Mouse (Mus musculus): ENCODE data around the gene Acacb.

The Acacb gene

DNA sequence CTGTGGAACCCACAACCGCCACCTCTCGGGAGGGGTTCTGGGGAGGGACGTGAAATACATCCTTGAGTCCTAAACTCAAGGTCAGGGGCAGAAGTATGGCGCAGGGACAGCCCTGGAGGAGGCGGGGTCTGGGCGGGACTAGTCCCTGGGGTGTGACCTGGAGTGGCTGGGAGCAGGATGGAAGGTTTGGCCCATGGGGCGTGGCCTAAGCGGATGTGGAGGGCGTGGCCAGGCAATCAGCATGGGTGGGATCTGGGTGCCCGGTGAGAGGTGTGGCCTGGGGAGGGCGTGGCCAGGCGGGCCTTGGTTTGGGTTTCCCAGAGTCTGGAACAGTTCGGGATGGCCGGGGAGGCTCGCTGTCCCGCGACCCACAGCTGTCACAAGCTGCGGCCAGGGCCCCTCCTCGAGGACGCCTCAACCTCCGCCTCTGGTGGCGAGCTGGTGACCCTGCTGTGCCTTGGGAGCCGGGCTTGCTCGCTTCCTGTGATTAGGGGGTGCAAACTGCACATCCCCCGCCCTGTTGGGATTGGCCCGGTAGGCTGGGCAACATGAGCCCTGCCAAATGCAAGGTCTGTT lies 29.3 kb downstream of the Acacb start:
- DNase-seq (ENCODE audit: low spot score in 2 of 2) = peak; percentile 29 to 60

- no peak for DNase-seq (ENCODE audit: low spot score in 2 of 2)
These were observed 30.4 kb downstream of the Acacb start for GRCm38 (mm10) chr5:114176548-114177400.

- no peak for DNase-seq (ENCODE audit: low spot score in 2 of 2)
These were observed 31.8 kb downstream of the Acacb start for GRCm38 (mm10) chr5:114177966-114178719.

DNA sequence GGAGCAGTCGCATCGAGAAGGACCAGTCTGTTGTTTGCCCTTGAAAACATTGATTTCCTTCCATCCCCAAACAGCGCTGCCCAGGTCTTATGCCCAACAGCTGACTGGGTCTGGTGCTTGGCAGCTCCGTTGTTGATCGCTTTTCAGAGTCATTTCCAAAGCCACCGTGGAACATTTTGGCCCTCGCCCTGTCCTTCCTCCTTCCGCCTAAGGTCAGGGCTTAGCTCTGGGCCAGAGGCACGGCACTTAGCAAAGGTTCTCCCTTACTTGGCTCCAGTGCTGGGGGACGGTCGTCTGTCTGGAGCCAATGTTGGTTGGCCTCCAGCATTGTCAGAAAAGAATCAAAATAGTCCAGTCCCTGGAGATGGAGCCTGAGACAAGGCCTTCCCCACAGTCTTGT lies 33.2 kb downstream of the Acacb start:
- no peak for DNase-seq (ENCODE audit: low spot score in 2 of 2)

DNA sequence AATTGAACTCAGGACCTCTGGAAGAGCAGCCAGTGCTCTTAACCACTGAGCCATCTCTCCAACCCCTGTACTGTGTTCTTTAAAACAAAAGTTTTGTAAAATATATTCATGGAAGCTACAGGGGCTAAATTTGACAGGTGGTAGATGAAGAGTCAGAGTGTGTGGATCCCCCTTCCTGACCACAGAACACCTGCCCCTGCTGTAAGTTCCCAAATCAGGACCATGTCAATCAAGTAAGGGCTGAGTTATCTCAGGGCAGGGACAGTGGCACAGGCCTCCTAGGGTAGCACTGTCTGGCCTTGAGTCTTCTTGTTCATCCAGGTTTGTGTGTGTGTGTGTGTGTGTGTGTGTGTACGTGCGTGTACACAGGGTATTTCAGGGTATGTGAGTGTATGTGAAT lies 37.2 kb downstream of the Acacb start:
- DNase-seq (ENCODE audit: low spot score in 2 of 2) = no peak

DNA sequence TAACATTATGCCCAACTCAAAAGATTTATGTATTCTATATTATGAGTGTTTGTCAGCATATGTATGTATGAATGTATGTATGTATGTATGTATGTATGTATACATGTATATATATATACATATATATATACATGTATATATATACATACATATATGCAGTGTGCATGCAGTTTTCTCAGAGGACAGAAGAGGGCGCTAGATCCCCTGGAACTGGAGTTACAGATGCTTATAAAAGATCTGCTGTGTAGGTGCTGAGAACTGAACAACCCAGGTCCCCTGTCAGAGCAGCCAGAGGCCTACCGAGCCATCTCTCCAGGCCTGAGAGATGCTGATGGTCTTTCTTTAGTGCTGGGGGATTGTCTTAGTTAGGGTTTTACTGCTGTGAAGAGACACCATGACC lies 40.8 kb downstream of the Acacb start:
- DNase-seq (ENCODE audit: low spot score in 2 of 2) = no peak

DNA sequence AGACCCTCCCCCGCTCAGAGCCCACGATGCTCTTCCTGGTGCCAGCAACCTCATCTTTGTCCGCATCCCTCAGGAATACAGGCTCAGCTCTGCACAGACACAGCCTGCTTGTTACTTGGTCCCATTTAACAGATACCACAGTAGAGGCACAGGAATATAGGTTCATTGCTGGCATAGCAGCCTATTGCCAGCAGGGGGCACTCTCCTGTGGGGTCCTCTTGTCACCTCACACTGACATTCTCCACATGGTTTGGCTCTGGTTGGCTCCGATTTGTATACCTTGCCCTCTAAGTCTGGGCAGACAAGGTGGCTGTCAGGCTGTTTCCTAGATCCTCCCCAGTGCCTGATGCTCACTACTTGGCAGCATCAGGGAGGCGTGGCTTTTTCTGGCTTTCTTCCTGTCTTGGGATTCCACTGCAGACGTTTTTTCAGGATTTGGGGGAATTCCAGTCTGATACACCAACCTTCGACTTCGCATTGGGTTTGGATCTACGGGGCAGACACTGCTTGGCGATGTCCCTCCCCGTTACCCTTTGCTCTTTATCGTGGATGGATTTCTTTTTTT lies 42.6 kb downstream of the Acacb start:
- DNase-seq (ENCODE audit: low spot score in 2 of 2) = no peak

DNA sequence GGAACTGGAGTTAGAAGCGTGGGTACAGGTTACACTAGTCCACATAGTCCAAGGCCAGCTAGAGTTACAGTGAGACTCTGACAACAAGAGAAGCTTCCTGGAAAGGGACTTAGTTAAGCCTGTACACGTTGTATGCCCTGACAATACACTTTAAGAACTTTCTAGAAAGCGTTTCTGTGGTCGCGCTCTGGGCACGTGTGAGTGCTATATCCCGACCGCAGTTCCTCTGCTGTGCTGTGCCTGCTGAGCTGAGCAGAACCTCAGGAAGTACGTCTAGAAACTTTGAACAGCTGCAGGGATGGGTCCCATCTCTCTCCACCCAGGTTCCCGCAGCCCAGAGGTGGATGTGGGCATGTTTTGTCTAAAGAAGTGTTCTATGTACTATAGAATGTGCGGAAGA lies 47.8 kb downstream of the Acacb start:
- no peak for DNase-seq (ENCODE audit: low spot score in 2 of 2)

DNA sequence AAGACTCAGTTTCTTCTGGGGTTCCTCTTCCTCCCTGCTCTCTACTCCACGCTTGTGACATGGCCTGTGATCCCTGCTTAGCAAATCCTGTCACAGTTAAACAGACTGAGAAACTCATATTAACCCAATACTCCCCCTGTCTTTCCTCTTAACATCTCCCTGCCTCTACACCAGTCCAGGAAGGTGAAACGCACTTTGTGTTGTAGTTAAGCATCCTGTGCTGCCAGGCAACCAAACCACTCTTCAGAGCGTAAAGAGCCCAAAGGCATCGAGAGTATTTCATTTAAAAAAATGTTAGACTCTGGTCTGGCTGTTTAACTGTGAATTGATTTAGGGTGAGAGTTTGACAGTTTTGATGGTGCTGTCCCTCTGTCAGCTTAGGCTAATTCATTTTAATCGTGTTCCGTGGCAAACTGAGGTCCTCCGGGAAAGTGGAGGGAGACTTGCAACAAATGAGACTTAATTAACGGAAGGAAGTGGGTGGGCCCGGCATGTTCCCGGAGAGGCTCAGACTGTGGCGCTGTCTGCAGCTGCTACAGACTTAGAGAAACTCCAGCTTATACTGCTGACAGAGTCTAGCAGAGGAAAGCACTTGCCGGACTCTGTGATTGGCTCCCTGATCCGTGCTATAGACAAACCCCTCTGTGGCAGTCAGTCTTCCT lies 52.9 kb downstream of the Acacb start:
- peak; percentile 27 for DNase-seq (ENCODE audit: low spot score in 2 of 2)

- no peak for DNase-seq (ENCODE audit: low spot score in 2 of 2)
These were observed 59.8 kb downstream of the Acacb start for GRCm38 (mm10) chr5:114206158-114206557.

DNA sequence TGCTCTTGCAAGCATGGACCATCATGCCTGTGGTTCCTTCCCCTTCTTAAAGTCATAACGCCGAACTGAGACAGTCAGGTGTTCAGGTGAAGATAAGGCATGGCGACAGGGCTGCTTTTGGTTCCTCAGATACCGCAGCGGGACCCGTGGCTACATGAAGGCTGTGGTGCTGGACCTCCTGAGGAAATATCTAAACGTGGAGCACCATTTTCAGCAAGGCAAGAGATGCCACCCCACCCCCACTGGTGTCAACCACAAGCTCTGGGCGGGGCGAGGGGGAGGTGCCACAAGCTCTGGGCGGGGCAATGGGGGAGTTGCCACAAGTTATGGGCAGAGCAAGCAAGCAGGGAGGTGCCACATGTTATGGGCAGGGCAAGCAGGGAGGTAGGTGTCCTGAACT lies 66.8 kb downstream of the Acacb start:
- DNase-seq (ENCODE audit: low spot score in 2 of 2) = no peak

GRCm38 (mm10) chr5:114218771-114219170 lies 72.4 kb downstream of the Acacb start:
- DNase-seq (ENCODE audit: low spot score in 2 of 2) = no peak

DNA sequence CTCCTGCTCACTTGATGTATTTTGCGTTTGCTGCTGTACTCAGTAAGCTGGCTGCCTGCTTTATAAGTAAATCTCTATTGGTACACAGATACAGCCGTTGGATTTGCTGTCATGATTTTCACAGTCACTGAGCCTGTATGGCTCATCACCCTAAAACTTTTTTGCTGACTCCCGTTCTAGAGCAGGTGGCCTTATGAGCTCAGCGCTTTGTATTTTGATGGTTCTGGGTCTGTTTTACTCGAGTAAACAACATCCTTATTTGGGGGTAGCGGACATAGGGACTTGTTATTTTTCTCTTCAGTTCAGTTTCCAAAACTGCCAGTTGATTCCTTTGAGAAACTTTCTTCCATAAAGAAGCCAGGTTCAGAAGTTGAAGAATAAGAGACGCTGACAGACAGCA lies 79.7 kb downstream of the Acacb start:
- DNase-seq (ENCODE audit: low spot score in 2 of 2) = no peak

GRCm38 (mm10) chr5:114228901-114229300 lies 82.6 kb downstream of the Acacb start:
- DNase-seq (ENCODE audit: low spot score in 2 of 2) = no peak

DNA sequence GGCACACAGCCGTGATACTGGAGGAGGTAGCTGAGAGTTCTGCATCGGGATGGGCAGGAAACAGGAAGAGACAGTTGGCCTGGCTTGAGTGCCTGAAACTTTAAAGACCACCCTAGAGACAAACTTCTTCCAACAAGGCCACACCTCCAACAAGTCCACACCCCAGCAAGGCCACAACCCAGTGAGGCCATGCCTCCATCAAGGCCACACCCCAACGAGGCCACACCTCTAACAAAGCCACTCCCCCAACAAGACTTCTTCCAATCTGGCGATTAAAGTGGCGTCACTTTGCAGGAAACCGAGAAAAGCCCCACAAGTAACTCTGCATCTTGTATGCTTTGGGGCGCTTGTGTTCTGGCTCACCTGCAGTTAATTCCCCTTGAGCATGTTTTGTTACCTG lies 92.6 kb downstream of the Acacb start:
- DNase-seq (ENCODE audit: low spot score in 2 of 2) = no peak

- DNase-seq (ENCODE audit: low spot score in 2 of 2) = no peak
These were observed 93.4 kb downstream of the Acacb start for GRCm38 (mm10) chr5:114239737-114240136.

- DNase-seq (ENCODE audit: low spot score in 2 of 2) = no peak
These were observed 100.1 kb downstream of the Acacb start for GRCm38 (mm10) chr5:114246465-114246864.

- peak; percentile 67 to 77 for DNase-seq (ENCODE audit: low spot score in 2 of 2)
These were observed 101.8 kb downstream of the Acacb start for GRCm38 (mm10) chr5:114248174-114248589.

DNA sequence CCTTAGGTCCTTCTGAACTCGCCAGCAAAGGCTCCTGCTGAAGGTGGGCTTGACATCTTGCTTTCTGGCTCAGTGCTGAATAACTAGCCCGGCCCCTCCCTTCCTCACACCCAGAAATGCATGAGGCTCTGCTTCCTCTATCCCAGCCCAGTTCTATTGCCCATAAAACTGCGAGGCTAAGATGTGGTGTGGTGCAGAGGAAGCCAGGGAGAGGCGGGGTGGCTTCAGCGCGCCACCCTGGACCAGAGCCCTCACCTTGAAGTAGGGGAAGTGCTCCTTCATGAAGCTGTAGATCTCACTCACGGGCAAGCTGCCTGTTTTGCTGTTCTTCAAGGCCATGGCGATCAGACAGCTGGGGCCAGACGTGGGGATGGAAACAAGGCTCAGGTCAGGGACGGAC lies 113.2 kb downstream of the Acacb start:
- DNase-seq (ENCODE audit: low spot score in 2 of 2) = no peak

- DNase-seq (ENCODE audit: low spot score in 2 of 2) = no peak
These were observed 115.2 kb downstream of the Acacb start for GRCm38 (mm10) chr5:114261494-114261893.

GRCm38 (mm10) chr5:114264030-114264459 lies 117.7 kb downstream of the Acacb start:
- DNase-seq (ENCODE audit: low spot score in 2 of 2) = no peak

- DNase-seq (ENCODE audit: low spot score in 2 of 2) = no peak
These were observed 118.5 kb downstream of the Acacb start for GRCm38 (mm10) chr5:114264791-114265190.
